Mouse (Mus musculus) embryo, embryonic 10.5 days (tissue): ENCODE data around the gene Gm13283.
"Not testable (repeated sequence)": the region's sequence is repeated elsewhere in the genome, so short reads cannot be mapped to it uniquely, and the experiment has no call there.

Source experiments
- DNase-seq: peaks from one replicate; pipeline ENCODE4 v3.0.0-alpha.2; 2015; ENCODE audit warnings: low spot score

The Gm13283 gene

GRCm38 (mm10) chr4:88759610-88760268 lies at the start of gene Gm13283:
Gene Gm13283 (plus strand): TSS chr4:88760119.
- not testable (repeated sequence) for DNase-seq

DNA sequence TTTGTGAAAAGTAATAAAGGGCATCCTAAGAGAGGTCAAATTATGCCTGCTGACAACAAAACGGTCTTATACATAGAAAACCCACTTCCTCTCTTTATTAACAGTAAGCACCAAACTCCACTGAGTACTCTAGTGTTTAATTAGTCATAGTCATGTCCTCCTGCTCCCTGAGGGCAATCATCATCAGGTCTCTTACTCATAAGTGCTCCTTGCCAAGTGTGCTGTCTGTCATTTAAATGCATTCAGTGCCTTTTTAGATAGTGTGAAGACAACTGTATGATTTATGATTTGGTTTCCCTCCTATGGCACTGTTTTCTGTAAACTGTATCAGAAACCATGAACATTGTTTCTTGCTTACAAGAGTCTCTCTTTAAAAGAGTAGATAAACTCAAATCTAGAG lies 45.6 kb upstream of the Gm13283 start:
- no peak for DNase-seq

GRCm38 (mm10) chr4:88715059-88715458 lies 44.9 kb upstream of the Gm13283 start:
- DNase-seq = no peak

- DNase-seq = no peak
Observed at GRCm38 (mm10) chr4:88718715-88719114, 41.2 kb upstream of the Gm13283 start.

GRCm38 (mm10) chr4:88721791-88722721 lies 37.9 kb upstream of the Gm13283 start, which contains the start of the genes Gm26566 and Klhl9:
Gene Gm26566 (plus strand): TSS chr4:88721805.
Gene Klhl9 (minus strand): TSS chr4:88722465.
- peak; percentile 97 for DNase-seq

DNA sequence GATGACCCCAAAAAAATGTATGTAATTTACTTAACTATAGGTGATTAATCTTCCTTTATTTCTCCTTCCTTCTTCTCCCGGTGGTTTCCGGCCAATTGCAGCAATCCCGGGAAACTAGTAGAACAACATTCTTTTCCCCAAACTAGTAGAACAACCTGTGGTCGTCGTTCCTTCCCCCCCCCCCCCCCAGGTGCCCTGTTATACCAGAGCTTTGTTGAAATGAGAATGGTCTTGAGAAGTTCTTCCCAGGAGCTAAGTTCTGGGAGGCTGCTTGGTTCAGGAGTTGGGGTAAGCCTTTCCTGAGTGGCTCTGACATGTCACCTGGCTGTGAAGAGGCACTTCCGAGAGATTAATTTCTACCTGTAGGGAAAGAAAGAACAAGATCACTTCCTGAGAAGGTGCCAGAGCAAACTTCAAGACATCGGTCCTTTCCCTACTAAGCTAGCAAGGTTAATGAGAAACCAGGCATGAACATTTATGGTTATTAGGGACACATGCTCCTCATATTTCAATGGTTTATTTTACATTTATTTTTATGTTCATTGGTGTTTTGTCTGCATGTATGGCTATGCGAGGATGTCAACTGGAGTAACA lies 36.3 kb upstream of the Gm13283 start:
- no peak for DNase-seq

- no peak for DNase-seq
Observed at GRCm38 (mm10) chr4:88726727-88727126, 33.2 kb upstream of the Gm13283 start.

DNA sequence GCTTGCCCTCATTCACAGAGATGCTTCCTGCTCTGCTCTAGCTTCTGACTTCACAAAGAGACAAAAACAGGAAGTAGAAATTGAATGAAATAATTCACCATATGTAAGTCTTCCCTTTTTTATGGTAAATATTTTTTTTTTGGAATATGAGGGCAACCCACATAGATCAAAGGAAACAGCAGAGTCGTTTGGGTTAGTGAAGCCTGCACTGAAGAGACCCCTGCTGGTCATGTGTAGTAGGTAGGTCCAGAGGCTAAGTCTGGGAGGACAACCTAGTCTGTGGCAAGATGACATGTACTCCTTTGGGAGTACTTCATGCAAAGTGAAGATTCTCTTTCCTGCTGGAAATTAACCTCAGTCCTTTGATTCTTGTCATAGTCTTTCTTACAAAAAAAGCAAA lies 32.6 kb upstream of the Gm13283 start:
- DNase-seq = peak; percentile 64

- DNase-seq = peak; percentile 86
Observed at GRCm38 (mm10) chr4:88738480-88738879, 21.4 kb upstream of the Gm13283 start.

DNA sequence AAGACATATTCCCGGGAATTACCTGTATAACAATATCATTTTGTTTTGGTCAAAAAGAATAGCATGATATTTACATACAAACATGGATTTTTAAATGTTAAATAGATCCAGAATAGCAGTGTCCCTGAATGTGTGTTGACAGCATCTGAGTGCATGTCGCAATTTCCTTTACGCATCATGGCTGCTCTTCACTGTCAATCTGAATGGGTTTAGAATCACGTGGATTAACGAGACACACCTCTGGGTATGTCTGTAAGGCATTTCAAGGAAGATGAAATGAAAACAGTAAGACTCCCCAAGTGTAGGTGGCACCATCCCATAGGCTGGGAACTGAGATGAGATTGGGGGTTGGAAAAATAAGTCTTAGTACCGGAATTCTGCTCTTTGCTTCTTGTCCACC lies 20.9 kb upstream of the Gm13283 start:
- DNase-seq = no peak

DNA sequence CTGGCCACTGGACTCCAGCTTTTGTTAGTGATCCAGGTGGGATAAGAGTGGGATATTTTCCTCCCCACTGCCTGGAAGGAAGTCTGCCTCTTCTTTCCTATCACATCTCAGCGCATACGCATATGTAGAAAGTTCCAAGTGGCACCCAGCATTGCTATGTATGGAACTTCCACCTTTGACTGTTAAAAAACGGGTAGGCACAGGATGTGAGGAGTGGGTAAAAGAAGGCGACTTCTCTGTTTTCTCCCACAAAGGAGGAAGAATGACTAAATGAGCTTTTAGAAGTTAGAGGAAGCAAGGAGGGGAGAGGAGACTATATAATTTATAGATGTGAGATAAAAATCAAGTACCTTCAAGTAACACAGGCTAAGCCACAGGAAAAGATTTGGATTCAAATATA lies 18.5 kb upstream of the Gm13283 start:
- no peak for DNase-seq

DNA sequence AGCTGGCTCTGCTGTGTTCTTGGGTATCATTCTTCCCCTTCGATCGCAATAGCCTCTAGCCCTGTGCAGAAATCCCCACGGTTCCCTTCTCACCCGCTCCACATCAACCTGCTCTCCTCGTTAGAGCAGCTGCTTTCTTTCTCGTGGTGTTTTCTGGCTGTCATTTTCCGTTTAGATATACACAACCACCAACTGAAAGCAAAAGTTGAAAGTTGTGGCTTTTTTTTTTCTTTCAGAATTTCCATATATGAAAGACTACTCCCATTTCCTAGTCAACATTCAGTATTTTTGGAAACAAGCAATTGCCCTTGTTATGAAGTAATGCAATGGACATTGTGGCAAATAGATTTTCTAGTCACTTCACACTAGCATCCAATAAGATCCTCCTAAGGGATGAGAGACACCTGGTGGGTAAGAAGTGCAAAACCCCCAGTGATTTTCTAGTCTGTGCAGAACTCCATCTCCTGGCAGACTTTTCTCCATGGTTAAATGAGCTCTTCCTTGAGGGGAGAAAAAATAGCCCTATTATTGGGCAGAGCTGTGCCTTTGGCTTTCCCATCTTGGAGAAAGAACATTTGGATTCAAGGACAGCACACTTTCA lies 17.0 kb upstream of the Gm13283 start:
- DNase-seq = no peak

GRCm38 (mm10) chr4:88744207-88744606 lies 15.7 kb upstream of the Gm13283 start:
- DNase-seq = no peak

DNA sequence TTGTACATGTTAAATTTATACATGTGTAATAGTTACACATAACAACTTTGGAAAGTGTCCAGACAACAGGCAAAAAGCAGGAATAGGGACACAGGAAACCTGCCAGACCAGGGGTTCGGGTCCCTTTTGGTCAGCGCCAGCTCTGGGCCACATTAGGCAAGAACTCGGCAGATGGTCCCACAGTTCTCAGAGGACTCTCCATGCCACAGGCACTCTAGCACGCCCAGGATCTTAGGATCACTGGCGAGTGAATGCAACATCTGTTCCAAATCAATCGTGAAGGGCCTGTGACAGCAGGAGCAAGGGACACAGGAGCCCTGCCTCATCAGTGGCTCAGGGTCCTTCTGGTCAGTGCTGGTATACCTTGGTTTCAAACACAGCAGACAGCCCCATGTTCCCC lies 10.0 kb upstream of the Gm13283 start:
- DNase-seq = no peak

GRCm38 (mm10) chr4:88754818-88755340 lies 5.0 kb upstream of the Gm13283 start, which contains the start of gene Gm13271:
Gene Gm13271 (plus strand): TSS chr4:88754868.
- not testable (repeated sequence) for DNase-seq

DNA sequence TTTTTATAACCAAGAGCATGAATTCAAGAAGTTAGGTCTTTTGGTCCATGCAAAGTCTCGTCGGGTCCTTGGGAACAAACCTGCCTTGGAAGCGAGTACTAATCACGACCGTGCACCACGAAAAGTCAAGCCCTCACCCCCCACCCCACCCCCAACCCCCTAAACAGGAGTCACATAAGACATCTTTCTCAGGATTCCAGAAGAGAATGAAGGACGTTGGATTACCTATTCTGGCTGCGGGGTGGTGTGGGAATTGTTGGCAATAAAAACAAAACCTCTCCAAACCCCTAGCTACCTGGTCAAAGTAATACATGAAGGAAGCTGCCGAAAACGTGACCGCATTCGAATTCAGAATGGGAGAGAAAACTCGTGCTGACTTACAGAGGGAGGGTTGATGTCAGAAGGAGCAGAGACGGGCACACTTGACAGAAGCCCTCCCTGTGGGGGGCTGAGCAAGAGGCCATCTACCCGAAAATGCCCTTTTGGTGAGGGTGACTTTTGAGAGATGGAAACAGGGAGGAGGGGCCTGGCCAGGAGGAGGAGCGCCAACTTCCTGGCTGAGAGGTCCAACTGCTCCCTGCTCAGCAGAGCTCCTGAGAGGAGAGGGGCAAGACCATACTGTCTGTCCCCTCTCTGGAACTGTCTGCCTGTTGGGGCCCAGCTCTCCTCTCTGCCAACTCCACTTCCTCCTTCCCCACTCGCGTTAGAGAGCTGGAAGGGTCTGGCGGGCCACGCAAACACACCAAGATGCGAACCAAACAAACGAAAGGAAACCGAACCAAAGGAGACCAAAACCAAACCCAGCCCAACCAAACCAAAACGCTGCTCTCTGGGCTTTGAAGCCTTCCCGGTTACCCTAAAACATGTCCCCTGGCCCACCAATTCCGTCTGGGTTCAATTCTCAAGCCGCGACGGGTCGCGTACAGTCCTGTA lies 3.1 kb upstream of the Gm13283 start:
- DNase-seq = peak; percentile 34

GRCm38 (mm10) chr4:88757628-88758031 lies 2.3 kb upstream of the Gm13283 start:
- peak; percentile 91 for DNase-seq

DNA sequence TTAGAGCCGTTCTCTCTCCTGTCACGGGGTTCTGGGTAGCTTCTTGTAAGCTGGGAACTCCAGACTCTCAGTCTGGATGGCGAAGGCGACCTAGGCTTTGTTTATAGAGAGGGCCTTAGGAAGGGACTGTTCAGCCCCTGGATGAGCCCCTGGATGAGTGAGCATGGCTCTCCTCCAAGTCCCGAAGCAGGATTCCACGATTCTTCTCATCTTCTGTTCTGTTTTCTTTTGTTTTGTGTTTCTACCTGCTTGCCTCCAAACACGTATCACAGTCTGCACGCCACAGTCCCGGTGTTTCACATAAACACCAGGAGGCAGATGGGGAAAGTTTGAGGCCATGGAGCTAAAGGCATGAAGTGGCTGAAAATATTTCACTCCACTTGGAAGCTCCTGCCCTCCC lies 1.2 kb upstream of the Gm13283 start:
- not testable (repeated sequence) for DNase-seq

- DNase-seq = peak; percentile 81
Observed at GRCm38 (mm10) chr4:88760431-88760830, 512 bp downstream of the Gm13283 start.

DNA sequence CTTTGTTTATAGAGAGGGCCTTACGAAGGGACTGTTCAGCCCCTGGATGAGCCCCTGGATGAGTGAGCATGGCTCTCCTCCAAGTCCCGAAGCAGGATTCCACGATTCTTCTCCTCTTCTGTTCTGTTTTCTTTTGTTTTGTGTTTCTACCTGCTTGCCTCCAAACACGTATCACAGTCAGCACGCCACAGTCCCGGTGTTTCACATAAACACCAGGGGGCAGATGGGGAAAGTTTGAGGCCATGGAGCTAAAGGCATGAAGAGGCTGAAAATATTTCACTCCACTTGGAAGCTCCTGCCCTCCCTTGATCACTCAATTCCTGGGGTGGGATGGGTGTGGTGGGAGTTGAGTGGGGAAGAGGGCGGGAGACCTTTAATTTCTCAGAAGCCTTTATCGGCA lies 1.9 kb downstream of the Gm13283 start:
- not testable (repeated sequence) for DNase-seq

- DNase-seq = not testable (repeated sequence)
Observed at GRCm38 (mm10) chr4:88762341-88762740, 2.4 kb downstream of the Gm13283 start.
